Mouse (Mus musculus): Measurements from ENCODE around the gene Atp8b4.
"Not testable (repeated sequence)": the region's sequence is repeated elsewhere in the genome, so short reads cannot be mapped to it uniquely, and the experiment has no call there.

Atp8b4 gene

GRCm38 (mm10) chr2:126498761-126499452 lies 1.6 kb downstream of the Atp8b4 start:
- in situ Hi-C loops (cut with MboI, MseI) = no loop called here

- in situ Hi-C loops (cut with MboI, MseI) = no loop called here
Measured at GRCm38 (mm10) chr2:126496838-126497237, 3.6 kb downstream of the Atp8b4 start.

GRCm38 (mm10) chr2:126495832-126496695 lies 4.4 kb downstream of the Atp8b4 start:
- in situ Hi-C loops (cut with MboI, MseI) = no loop called here

GRCm38 (mm10) chr2:126495230-126495629 lies 5.2 kb downstream of the Atp8b4 start:
- in situ Hi-C loops (cut with MboI, MseI) = no loop called here

DNA sequence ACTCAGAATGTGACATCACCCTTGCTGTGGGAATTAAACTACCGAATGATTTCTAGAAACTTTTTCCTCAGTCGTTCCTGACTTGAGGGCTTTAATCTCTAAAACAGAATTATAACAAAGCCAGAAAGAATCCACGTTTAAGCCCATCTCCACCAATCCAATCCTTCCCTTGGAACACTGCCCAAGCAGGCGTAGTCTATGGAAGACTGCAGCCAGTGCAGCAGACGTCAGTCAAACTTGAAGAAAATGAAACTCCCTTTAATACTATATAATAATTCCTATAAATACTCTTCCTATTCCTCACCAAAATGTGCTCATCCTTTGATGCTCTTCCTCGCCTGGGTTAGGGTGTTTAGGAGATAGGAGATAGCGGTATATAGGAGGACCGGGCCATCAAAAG lies 7.2 kb downstream of the Atp8b4 start:
- in situ Hi-C loops (cut with MboI, MseI) = no loop called here

GRCm38 (mm10) chr2:126492713-126493112 lies 7.8 kb downstream of the Atp8b4 start:
- in situ Hi-C loops (cut with MboI, MseI) = no loop called here

DNA sequence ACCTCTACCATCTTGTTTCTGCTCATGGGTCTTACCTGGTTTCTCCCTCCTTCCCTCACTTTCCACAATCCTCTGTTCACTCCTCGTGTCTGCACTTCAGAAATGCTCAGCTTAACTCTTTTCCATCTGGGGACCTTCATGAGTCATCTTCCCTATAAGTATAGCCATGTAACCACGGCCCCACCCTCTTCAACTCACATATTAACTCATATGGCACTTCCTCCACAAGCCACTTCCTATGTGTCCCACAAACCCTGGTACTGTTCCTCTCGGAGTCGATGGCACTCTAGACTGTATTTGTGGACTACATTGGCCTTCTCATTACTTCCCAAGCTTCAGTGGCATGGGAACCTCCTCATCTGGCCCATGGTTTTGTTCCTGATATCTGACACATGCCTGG lies 9.0 kb downstream of the Atp8b4 start:
- in situ Hi-C loops (cut with MboI, MseI) = no loop called here

DNA sequence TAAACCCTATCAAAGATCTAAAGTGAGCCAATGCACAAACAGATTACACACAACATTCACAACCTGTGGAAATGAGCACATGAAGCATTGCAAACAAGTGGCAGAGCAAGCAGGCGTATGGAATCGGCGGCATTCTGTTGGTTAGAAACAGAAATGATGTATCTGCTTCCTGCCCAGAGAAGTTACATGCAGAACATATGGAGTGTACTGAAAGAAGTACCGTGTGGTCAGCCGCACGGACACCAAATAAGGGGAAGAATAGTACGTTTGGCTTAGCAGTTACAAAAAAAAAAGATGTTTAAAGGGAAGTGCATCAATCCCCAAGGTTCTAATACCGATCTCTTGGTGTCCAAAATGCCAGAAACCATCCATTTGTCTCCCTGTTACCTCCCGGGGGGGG lies 9.9 kb downstream of the Atp8b4 start:
- in situ Hi-C loops (cut with MboI, MseI) = no loop called here

DNA sequence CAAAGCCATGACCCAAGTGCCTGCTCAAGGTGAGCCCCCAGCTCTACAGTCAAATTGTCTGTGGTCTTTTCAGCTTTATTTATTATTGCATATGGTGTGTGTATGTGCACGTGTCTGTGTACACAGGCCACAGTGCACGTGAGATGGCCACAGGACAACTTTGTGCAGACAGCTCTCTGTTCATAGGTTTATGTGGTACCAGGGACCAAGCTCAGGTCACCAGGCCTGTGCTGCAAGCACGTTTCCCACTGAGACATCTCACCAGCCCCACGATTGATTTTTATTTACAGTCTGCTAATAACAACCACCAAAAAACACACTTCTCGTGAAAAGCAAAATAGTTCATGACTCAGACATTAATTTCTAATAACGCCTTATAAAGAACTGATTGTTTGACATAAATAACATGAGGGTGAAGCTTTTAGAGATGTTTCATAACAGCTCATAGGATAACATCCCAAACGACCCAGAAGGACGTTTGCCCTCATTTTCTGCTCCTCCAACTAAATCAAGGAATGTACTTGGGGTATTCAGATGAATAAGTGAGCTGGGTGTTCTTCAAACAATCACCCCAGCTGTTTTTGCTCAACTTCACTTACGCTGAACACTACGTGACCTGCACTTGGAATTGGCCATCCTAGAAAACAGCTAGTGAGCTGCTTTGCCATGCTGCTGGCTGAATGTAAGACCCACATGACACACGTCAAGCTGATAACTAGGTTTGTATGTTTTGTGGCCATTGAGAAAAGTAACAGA lies 15.0 kb downstream of the Atp8b4 start:
- in situ Hi-C loops (cut with MboI, MseI) = no loop called here

DNA sequence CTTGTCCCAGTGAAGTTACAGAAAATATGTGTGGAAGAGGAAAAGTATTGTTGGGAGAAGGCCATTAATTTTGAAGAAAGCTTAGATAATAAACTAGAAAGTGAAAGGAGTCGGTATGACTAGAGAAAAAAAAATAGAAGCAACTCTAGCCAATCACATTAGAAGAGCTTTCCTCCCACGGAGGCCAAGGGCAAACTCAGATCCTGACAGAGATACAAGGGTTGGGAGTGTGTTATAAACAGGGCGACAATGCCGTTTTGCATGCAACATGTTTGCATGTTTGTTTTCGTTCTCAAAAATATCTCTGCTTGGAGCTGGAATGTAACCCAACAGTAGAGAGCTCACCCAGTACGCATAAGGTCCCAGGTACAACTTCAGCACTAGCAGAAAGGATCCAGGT lies 17.1 kb downstream of the Atp8b4 start:
- in situ Hi-C loops (cut with MboI, MseI) = no loop called here

DNA sequence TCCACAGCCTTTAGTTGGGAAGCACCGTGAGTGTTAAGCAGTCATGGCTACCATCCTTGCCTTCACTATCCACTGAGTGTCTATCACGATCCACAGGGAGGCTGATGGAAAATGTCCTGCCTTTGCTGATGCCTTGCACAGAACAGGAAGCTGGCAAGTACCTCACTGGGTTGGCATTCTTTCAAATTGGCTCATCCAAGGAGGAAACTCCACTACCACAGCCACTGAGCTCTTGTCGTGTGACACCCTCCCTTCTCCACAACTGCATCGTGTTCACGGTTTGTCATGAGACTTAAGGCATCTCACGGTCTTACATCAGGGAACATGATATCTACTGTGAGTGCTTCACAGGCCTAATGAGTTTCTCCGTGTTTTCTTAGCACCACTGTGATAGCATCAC lies 22.9 kb downstream of the Atp8b4 start:
- in situ Hi-C loops (cut with MboI, MseI) = no loop called here

DNA sequence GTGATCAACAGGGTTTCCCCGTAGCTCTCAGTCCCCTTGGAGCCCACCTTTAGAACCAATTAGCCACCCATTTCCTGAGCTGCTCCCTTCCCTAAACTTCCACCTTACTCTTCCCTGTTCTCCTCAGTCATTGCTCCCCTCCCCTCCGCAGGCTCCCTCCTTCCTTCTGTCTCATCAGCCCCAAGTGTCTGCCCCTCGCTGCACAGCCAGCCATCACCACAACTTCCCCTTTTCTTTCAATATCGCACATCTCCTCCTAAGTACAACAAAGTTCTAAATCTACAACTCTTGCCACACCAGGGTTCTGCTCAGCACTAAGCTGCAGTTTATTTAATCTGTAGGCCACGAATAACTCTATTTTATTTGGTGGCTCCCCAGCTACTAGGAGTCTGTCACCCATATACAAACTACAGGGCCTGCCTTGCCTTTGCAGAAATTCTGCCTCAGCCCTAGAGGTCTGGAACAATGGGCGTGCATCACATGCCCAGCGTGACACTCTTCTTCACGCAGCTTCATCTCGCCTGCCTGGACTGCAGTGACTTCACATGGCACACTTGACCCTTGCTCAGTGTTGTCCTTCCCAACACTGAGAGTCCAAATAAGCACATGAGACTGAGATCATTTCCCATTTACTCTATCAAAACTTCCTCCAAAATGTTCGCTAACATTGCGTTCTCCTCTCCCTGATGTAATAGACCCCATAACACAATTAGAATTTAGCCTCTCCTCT lies 24.6 kb downstream of the Atp8b4 start:
- in situ Hi-C loops (cut with MboI, MseI) = no loop called here

- in situ Hi-C loops (cut with MboI, MseI) = no loop called here
Measured at GRCm38 (mm10) chr2:126474019-126474418, 26.5 kb downstream of the Atp8b4 start.

GRCm38 (mm10) chr2:126472836-126473235 lies 27.6 kb downstream of the Atp8b4 start:
- in situ Hi-C loops (cut with MboI, MseI) = no loop called here

- in situ Hi-C loops (cut with MboI, MseI) = no loop called here
Measured at GRCm38 (mm10) chr2:126467790-126468189, 32.7 kb downstream of the Atp8b4 start.

- in situ Hi-C loops (cut with MboI, MseI) = no loop called here
Measured at GRCm38 (mm10) chr2:126466391-126467134, 33.9 kb downstream of the Atp8b4 start.

DNA sequence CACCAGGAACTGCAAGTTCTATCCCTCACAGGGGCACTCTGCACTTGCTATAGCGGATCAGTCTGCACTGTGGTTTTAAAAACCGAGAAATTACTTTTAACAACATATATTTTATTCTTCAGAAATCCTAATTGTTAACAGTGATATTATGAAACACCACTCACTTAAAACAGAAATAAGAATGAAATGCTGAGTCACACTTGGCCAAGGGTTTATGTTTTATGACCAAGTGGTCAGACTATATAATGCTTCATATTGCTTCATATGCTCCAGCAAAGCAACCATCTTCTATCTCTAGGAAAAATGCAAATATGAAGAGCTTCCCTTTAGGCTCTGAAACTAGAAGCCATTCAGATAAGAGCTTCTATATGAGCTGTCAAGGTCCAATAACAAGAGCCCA lies 41.8 kb downstream of the Atp8b4 start:
- in situ Hi-C loops (cut with MboI, MseI) = no loop called here

GRCm38 (mm10) chr2:126457759-126458158 lies 42.7 kb downstream of the Atp8b4 start:
- in situ Hi-C loops (cut with MboI, MseI) = not testable (repeated sequence)

GRCm38 (mm10) chr2:126450937-126451302 lies 49.6 kb downstream of the Atp8b4 start:
- in situ Hi-C loops (cut with MboI, MseI) = no loop called here

DNA sequence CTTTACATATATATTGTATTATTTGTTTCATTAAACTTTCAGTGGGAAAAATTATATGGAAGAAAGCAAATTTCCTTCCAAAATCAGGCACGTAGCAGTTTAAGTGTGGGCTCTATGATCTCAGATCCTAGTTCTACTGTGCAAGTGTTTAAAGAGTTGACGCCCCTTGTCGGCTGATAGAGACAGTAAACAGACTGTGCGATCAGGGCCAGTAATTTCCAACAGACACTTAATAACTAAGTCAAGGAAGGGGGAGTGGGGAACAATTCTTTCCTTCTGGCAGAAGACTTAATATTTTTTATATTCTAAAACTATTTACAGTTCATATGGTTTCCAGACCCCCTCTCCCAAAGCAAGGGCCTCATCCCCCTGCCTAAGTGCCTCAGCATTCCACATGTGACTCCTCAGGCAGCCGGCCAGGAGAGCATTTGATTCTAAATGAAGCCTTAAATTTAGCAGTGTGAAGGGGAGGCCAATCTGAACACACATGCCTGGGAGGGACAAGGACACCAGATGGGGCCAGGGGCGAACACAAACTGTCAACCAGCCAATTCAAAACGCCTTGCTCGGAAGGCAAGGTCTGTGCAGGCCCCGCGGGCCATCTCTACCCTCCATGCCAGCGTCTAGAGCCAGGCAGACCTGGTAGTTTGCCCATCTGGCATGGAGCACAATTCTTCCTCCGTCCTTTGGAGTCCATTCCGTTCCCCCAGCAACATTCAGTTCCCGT lies 50.1 kb downstream of the Atp8b4 start:
- in situ Hi-C loops (cut with MboI, MseI) = no loop called here

Measured in T-helper 17 cell (primary cell).